ENCODE assay signal across 31 mouse cellular contexts in genomic region chr2:84382556-84382955, GRCm38 (mm10).
"Had no signal": no experiment of that assay in that cellular context is flagged by ENCODE, and none has a peak within 500 bp of the region (broad histone marks: within the 10 kb centered on the region; RNA-seq: fewer than 3 reads in every experiment).

No protein-coding gene starts in this region.

- H3K4me1 ChIP-seq: megakaryocyte, embryonic 14.5 days; midbrain, embryonic 15.5 days; neural tube, embryonic 12.5 days had no signal

- H3K4me2 ChIP-seq: limb, embryonic 12.5 days; limb, embryonic 13.5 days; limb, embryonic 15.5 days; liver, embryonic 11.5 days; liver, embryonic 12.5 days; liver, embryonic 13.5 days; liver, embryonic 15.5 days; lung, embryonic 15.5 days; midbrain, embryonic 11.5 days; midbrain, embryonic 12.5 days; midbrain, embryonic 13.5 days; midbrain, embryonic 15.5 days; neural tube, embryonic 12.5 days; neural tube, embryonic 13.5 days had no signal

- ATAC-seq: liver, embryonic 12.5 days; liver, postnatal 0 days; lung, postnatal 0 days; midbrain, embryonic 13.5 days; midbrain, embryonic 15.5 days; midbrain, embryonic 16.5 days had no signal

- H3K27ac ChIP-seq: limb, embryonic 10.5 days; limb, embryonic 12.5 days; limb, embryonic 13.5 days; limb, embryonic 15.5 days; liver, embryonic 12.5 days; liver, embryonic 13.5 days; liver, embryonic 14.5 days; liver, embryonic 15.5 days; lung, embryonic 15.5 days; macrophage; midbrain, embryonic 10.5 days; midbrain, embryonic 12.5 days; midbrain, embryonic 13.5 days; midbrain, embryonic 15.5 days; neural tube, embryonic 12.5 days; neural tube, embryonic 13.5 days had no signal

- H3K36me3 ChIP-seq: limb, embryonic 10.5 days; limb, embryonic 12.5 days; limb, embryonic 13.5 days; limb, embryonic 15.5 days; liver, embryonic 12.5 days; liver, embryonic 13.5 days; liver, embryonic 15.5 days; lung, embryonic 15.5 days; midbrain, embryonic 10.5 days; midbrain, embryonic 12.5 days; midbrain, embryonic 13.5 days; midbrain, embryonic 15.5 days; neural tube, embryonic 12.5 days; neural tube, embryonic 13.5 days had no signal

- DNase-seq: left cerebral cortex, postnatal 4 days; liver; liver, embryonic 13.5 days; liver, postnatal 0 days; lung, adult 18-20 months; lung, adult 2 months; lung, postnatal 10 days; lung, postnatal 14 days; lung, postnatal 36 days; midbrain, embryonic 14.5 days had no signal

- H3K9me3 ChIP-seq: limb, embryonic 10.5 days; limb, embryonic 12.5 days; limb, embryonic 13.5 days; limb, embryonic 15.5 days; liver, embryonic 12.5 days; liver, embryonic 13.5 days; liver, embryonic 15.5 days; lung, embryonic 15.5 days; megakaryocyte, embryonic 14.5 days; midbrain, embryonic 10.5 days; midbrain, embryonic 12.5 days; midbrain, embryonic 13.5 days; midbrain, embryonic 15.5 days; neural tube, embryonic 12.5 days; neural tube, embryonic 13.5 days had no signal

- H3K4me3 ChIP-seq: limb, embryonic 10.5 days; limb, embryonic 12.5 days; limb, embryonic 13.5 days; limb, embryonic 15.5 days; liver, embryonic 12.5 days; liver, embryonic 13.5 days; liver, embryonic 15.5 days; lung, embryonic 15.5 days; megakaryocyte, embryonic 14.5 days; midbrain, embryonic 10.5 days; midbrain, embryonic 12.5 days; midbrain, embryonic 13.5 days; midbrain, embryonic 15.5 days; myocyte; neural tube, embryonic 12.5 days; neural tube, embryonic 13.5 days had no signal

- H3K9ac ChIP-seq: limb, embryonic 12.5 days; limb, embryonic 13.5 days; limb, embryonic 15.5 days; liver, embryonic 12.5 days; liver, embryonic 13.5 days; liver, embryonic 14.5 days; liver, embryonic 15.5 days; liver, postnatal 0 days; lung, embryonic 15.5 days; midbrain, embryonic 12.5 days; midbrain, embryonic 13.5 days; midbrain, embryonic 15.5 days; neural tube, embryonic 12.5 days; neural tube, embryonic 13.5 days had no signal

- H3K27me3 ChIP-seq: limb, embryonic 12.5 days; limb, embryonic 13.5 days; limb, embryonic 15.5 days; liver, embryonic 12.5 days; liver, embryonic 13.5 days; liver, embryonic 15.5 days; lung, embryonic 15.5 days; megakaryocyte, embryonic 14.5 days; midbrain, embryonic 12.5 days; midbrain, embryonic 13.5 days; midbrain, embryonic 15.5 days; neural tube, embryonic 12.5 days; neural tube, embryonic 13.5 days had no signal
